Mouse (Mus musculus) spleen, adult 2 months (tissue): ENCODE measurements around the gene Sp110.
"Not testable (repeated sequence)": the region's sequence is repeated elsewhere in the genome, so short reads cannot be mapped to it uniquely, and the experiment has no call there.

Experiments
- CTCF ChIP-seq: fragments of 200-500 bp; IDR thresholded peaks from 2 replicates; pipeline ENCODE4 v1.5.1; 2011; ENCODE audit warnings: mild to moderate bottlenecking, inconsistent platforms; ENCODE audit not compliant: insufficient read depth, insufficient read length, insufficient replicate concordance; ENCODE audit errors: extremely low read depth
- POLR2A ChIP-seq: fragments of 200-500 bp; IDR thresholded peaks from 2 replicates; pipeline ENCODE4 v1.6.1; 2011; ENCODE audit warnings: low read depth, low read length, inconsistent platforms

DNA sequence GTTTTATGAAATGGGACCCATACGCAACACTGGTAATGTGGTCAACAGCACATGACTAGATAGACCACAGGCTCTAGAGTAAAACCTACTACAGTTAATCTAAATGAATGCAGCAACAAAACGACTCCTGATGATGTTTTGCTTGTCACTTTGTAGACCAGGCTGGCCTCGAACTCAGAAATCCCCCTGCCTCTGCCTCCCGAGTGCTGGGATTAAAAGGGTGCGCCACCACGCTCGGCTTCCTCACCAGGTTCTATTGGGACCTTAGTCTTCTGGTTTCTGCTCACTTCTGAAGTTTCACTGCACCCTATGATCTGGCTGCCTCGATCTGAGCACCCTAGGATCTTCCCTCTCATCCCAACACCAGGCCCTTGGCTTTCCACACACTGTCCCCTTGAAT is 6.1 kb downstream of the Sp110 start:
- TF ChIP-seq POLR2A, CTCF: not testable (repeated sequence)
